Mouse (Mus musculus) lung, embryonic 14.5 days (tissue): ENCODE measurements around the gene Zfp593. TPM values are rescaled to one million over a fixed set of nuclear protein-coding genes. Genes with fewer than 3 reads are reported as not detected.

Source experiments
- ATAC-seq: fragments of 200-750 bp; cut with Nextera tagmentation; 2 replicates; pipeline ENCODE4 v1.8.0; 2017; ENCODE audit warnings: mild to moderate bottlenecking, moderate TSS enrichment, moderate library complexity; ENCODE audit not compliant: insufficient read depth
- DNase-seq: peaks from one replicate; pipeline ENCODE4 v3.0.0-alpha.2; 2015
- H3K27ac ChIP-seq: fragments of 300-500 bp; sonication (generic); 2 replicates; pipeline ENCODE4 v1.5.1; 2014; ENCODE audit warnings: low read depth, mild to moderate bottlenecking, moderate library complexity
- H3K27me3 ChIP-seq: fragments of 300-500 bp; sonication (generic); 2 replicates; pipeline ENCODE4 v1.6.1; 2014; ENCODE audit warnings: low read length, control low read depth; ENCODE audit not compliant: insufficient read depth
- H3K36me3 ChIP-seq: fragments of 300-500 bp; sonication (generic); 2 replicates; pipeline ENCODE4 v1.6.1; 2014; ENCODE audit warnings: control low read depth; ENCODE audit not compliant: insufficient read depth
- H3K4me1 ChIP-seq: fragments of 300-500 bp; sonication (generic); 2 replicates; pipeline ENCODE4 v1.6.1; 2014; ENCODE audit warnings: antibody characterized with exemption, control low read depth; ENCODE audit not compliant: insufficient read depth
- H3K4me2 ChIP-seq: fragments of 300-500 bp; sonication (generic); 2 replicates; pipeline ENCODE4 v1.6.1; 2014; ENCODE audit warnings: mild to moderate bottlenecking
- H3K4me3 ChIP-seq: fragments of 300-500 bp; sonication (generic); 2 replicates; pipeline ENCODE4 v1.5.1; 2014; ENCODE audit warnings: low read depth, low read length
- H3K9ac ChIP-seq: fragments of 300-500 bp; sonication (generic); 2 replicates; pipeline ENCODE4 v1.6.1; 2014
- H3K9me3 ChIP-seq: fragments of 300-500 bp; sonication (generic); 2 replicates; pipeline ENCODE4 v1.6.1; 2016; ENCODE audit warnings: low read depth, low read length, control low read depth
- CTCF ChIP-seq: IDR thresholded peaks from 2 replicates; pipeline ENCODE4 v1.5.1; 2016; ENCODE audit warnings: antibody characterized with exemption, low read depth
- WGBS: fragments of 180-500 bp; shearing (Covaris S2); extraction: QIAGEN DNeasy Blood & Tissue Kit; methylation state at CpG from one replicate; pipeline ENCODE4 v1.1.7; 2014; 5-methylcytosine and 5-hydroxymethylcytosine counted together
- polyA plus RNA-seq: library from polyadenylated mRNA; unstranded; fragments of >200 nt; fragmentation: Nextera tagmentation; extraction: Ambion mirVana; gene quantifications from 2 replicates; pipeline ENCODE4 v1.2.1, GENCODE M21; 2014

Zfp593 gene
- 16.4 and 17.5 TPM in 2 replicates for polyA plus RNA-seq

DNA sequence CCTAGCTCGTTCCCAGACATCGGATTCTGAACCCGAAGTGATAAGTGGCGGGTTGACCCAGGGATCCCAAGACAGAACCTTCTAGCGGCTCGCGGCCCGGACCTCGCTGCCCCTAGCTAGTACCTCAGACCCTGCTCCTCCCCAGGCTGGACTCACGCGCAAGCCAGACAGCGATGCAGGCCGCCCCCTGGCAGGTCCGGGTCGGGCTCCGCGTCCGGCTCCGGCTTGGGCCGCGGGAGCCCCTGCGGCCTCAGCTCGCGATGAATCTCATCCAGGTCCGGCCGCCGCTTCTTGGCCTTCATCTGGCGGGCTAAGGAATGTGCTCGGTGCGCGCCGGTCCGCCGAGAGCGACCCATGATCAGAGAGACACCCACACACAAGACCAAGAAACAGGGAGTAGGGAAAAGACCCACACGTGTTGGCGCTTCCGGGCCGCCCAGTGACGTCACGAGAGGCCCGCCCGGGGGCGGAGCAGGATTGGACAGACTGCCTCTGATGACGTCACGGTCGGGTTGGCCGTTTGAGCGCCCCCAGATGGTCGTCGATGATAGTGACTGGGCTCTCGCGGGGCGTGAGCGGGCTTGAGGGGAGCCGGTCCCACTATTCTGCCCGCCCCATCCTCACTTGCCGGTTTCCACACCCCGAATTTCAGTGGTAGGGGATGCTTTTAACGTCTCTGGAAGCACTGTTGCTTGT lies at the start of gene Zfp593:
Gene Zfp593 (minus strand): TSS at position 445 of the 696 bp plus-strand sequence.
- peak; percentile 85 for TF ChIP-seq CTCF
- no peak within 1 kb of the TSS for H3K27ac ChIP-seq
- H3K27me3 ChIP-seq = peaks cover 27% of the 10 kb centered on the region
- peak within 1 kb of the TSS; percentile 85 for H3K9ac ChIP-seq
- WGBS = under 1% methylated on average over 60 of the region's 60 CpGs
- ATAC-seq (peak; percentile 81), DNase-seq (peak; percentile 97)
- H3K4me2 ChIP-seq = peak within 1 kb of the TSS; percentile 93
- peaks cover 7% of the 10 kb centered on the region for H3K4me1 ChIP-seq
- H3K9me3 ChIP-seq = no peaks in the 10 kb centered on the region
- H3K36me3 ChIP-seq = no peaks in the 10 kb centered on the region
- peak within 1 kb of the TSS; percentile 84 for H3K4me3 ChIP-seq

DNA sequence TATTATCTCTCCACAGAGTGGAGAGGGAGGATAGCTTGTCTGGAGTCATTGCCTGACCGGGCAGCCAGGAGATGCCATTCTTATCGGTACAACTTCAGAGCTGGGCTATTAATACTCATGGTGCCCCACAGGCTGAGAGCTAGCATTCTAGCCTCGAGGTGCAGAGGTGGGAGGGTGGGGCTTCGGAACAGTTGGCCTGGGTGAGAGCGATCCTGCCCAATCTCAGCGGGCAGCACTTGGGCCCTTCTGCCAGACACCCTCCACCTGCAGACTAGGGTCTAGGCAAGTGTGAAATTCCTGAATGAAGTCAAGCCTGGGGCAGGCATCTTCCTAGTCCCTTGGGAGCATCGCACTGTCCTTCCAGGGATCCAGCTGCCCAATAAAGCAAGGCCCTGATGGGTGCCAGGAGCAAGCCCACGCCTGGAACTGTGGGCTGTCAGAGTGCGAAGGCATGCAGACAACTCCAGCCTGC lies 48.3 kb upstream of the Zfp593 start:
- Histone ChIP-seq H3K9me3 (0 out of 2 replicates have a peak, but pooled peaks cover 2% of the 10 kb centered on the region), H3K27me3 (no peaks in the 10 kb centered on the region), H3K4me2 (no peak overlapping the region), H3K27ac (no peak overlapping the region), H3K4me1 (no peaks in the 10 kb centered on the region; the same call in 1 of the 2 replicates), H3K36me3 (no peaks in the 10 kb centered on the region), H3K9ac (no peak overlapping the region), H3K4me3 (no peak overlapping the region)
- TF ChIP-seq CTCF = no peak
- WGBS = 42% methylated on average over 9 of the region's 9 CpGs
- ATAC-seq (peak; percentile 22; the same call in 1 of the 2 replicates), DNase-seq (no peak)

DNA sequence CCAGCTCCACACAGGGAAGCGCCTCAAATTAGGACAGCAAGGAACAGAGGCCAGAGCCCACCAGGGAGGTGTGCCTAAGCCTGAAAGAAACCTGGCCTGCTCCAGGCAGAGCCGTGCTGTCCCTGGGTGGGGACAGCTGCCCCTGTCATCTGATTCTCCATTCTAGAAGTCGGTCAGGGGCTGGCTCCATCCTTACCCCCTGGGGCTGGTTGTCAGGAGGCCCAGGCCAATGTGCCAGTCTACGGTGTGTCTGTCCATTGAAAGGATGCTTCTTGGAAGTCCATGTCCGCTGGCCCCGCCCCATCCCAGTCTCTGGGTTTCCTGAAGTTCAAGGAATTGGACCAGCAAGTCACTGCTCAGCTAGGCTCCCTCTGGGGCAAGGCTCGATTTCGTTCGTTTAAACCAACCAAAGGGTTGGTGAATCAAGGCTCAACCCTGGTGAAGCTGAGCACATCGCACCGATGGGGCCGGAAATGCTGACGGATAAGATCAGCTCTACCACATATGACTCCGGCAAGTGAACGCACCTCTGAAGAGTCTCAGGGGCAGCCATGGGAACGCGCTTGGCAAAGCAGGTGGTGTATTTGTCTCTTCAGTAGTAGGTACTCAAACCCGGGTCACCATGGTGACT lies 47.8 kb upstream of the Zfp593 start:
- WGBS = 62% methylated on average over 18 of the region's 18 CpGs
- peak; percentile 3; the same call in 1 of the 2 replicates for ATAC-seq
- no peak overlapping the region; the same call in 1 of the 2 replicates for H3K27ac ChIP-seq

DNA sequence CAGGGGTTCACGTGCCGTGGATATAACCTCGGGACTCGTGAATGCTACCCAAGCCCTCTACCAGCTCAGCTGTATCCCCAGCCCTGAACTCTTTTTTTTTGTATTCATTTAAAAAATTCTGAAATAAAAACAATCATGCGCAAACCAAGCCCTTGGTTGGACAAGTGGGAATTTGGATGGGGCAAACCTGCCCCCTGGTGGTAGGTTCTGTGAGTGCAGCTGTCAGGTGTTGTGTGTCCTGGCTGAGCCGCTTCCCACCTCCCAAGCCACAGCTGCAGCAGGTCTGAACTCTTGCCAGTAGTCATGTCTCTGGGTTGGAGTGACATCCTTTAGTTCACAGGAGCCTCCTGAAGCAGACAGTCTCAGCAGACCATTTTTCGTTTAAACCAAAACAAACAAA lies 46.7 kb upstream of the Zfp593 start:
- H3K9ac ChIP-seq = no peak overlapping the region
- ATAC-seq = no peak
- DNase-seq = peak; percentile 90
- no peaks in the 10 kb centered on the region for H3K27me3 ChIP-seq
- peak; percentile 93 for TF ChIP-seq CTCF
- H3K27ac ChIP-seq = no peak overlapping the region
- no peaks in the 10 kb centered on the region for H3K36me3 ChIP-seq
- H3K4me3 ChIP-seq = no peak overlapping the region
- H3K4me1 ChIP-seq = peaks cover 2% of the 10 kb centered on the region; the same call in 1 of the 2 replicates
- H3K9me3 ChIP-seq = 0 out of 2 replicates have a peak, but pooled peaks cover 2% of the 10 kb centered on the region
- 18% methylated on average over 7 of the region's 7 CpGs for WGBS
- H3K4me2 ChIP-seq = no peak overlapping the region

More for the DNA sequence above, 47.8 kb upstream of the Zfp593 start:
- Histone ChIP-seq H3K4me3 (no peak overlapping the region), H3K9me3 (0 out of 2 replicates have a peak, but pooled peaks cover 2% of the 10 kb centered on the region), H3K36me3 (no peaks in the 10 kb centered on the region), H3K4me1 (peaks cover 2% of the 10 kb centered on the region; the same call in 1 of the 2 replicates), H3K27me3 (no peaks in the 10 kb centered on the region), H3K4me2 (no peak overlapping the region), H3K9ac (no peak overlapping the region)
- DNase-seq = no peak
- TF ChIP-seq CTCF = no peak

DNA sequence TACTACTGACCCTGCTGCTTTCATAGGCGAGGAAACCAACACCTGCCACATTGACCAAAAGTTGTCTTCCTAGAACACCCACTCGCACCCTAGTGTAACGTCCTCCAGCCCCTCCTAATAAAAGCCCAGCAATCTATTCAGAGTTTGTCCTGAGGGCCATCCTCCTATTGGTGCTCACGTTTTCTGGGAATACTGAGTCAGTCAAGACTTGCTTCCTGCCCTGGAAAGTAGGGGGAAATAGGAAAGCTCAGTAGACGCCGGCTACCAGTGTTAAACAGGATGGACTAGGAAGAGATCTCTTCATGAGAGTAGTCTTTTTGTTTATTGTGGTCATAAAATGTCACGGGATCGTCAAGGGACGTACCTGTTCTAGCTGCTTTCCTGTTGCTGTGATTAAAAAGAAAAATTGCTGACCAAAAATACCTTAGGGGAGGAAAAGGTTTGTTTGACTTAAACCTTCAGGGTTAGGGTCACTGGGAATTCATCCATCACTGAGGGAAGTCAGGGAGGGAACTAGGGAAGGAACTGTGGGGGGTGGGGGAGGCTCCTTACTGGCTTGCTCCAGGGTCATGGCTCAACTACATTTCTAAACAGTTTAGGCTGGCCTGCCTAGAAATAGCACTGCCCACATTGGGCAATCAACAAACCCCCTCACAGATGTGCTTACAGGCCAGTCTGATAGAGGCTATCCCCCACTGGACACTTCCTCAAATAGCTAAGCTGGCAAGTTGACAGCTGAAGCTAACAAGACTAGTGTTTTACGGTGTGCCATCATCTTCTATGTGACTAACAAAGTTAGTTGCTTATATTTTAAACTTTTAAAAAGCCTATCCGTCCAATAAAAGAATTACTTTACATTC lies 43.2 kb upstream of the Zfp593 start:
- H3K4me3 ChIP-seq = peak overlapping the region; percentile 99
- peaks cover 8% of the 10 kb centered on the region for H3K36me3 ChIP-seq
- H3K4me2 ChIP-seq = peak overlapping the region; percentile 77
- H3K9me3 ChIP-seq = no peaks in the 10 kb centered on the region
- no peaks in the 10 kb centered on the region for H3K27me3 ChIP-seq
- DNase-seq = peak; percentile 60
- no peak for ATAC-seq
- peak overlapping the region; percentile 99 for H3K27ac ChIP-seq
- WGBS = 17% methylated on average over 11 of the region's 11 CpGs
- no peak for TF ChIP-seq CTCF
- peaks cover 2% of the 10 kb centered on the region; the same call in 1 of the 2 replicates for H3K4me1 ChIP-seq
- H3K9ac ChIP-seq = peak overlapping the region; percentile 96

DNA sequence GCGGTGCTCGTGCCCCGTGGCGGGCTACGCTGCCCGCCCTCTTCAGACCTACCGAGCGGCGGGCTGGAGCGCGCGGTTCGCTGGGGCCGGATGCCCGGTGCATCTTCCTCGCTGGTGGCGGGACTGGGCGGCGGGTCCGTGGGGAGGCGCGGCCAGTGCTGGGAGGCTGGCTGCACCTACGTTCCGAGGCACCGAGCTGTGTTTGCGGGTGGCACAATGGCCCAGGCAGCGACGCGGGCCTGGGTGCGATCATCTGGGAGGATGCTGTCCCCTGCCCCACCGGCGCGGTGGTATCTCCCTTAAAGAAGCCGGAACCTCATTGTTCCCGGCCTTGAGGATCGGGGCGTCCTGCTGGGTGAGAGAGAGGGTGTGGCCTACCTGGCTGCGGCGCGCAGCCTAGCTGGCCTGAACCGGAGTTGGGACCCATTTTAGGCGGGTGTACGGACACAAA lies 42.2 kb upstream of the Zfp593 start, which contains the start of gene Pdik1l:
Gene Pdik1l (minus strand): TSS at position 321 of the 451 bp plus-strand sequence.
- Histone ChIP-seq H3K9me3 (no peaks in the 10 kb centered on the region), H3K36me3 (peaks cover 19% of the 10 kb centered on the region), H3K9ac (peak within 1 kb of the TSS; percentile 96), H3K4me3 (peak within 1 kb of the TSS; percentile 99), H3K4me2 (peak within 1 kb of the TSS; percentile 96), H3K4me1 (peaks cover 2% of the 10 kb centered on the region; the same call in 1 of the 2 replicates), H3K27me3 (no peaks in the 10 kb centered on the region), H3K27ac (peak within 1 kb of the TSS; percentile 99)
- ATAC-seq = peak; percentile 82
- 0% methylated on average over 43 of the region's 43 CpGs for WGBS
- peak; percentile 86 for DNase-seq
- no peak for TF ChIP-seq CTCF
